Mouse (Mus musculus) liver, postnatal 0 days (tissue): ENCODE measurements around the gene Dexi. TPM values are rescaled to one million over a fixed set of nuclear protein-coding genes. Genes with fewer than 3 reads are reported as not detected.

Source experiments
- ATAC-seq: fragments of 200-750 bp; cut with Nextera tagmentation; 2 replicates; pipeline ENCODE4 v1.8.0; 2017; ENCODE audit warnings: mild to moderate bottlenecking, moderate library complexity
- DNase-seq: peaks from one replicate; pipeline ENCODE4 v3.0.0-alpha.2; 2016
- H3K27ac ChIP-seq: fragments of 300-500 bp; sonication (generic); 2 replicates; pipeline ENCODE4 v1.5.1; 2014; ENCODE audit warnings: antibody characterized with exemption, moderate library complexity, mild to moderate bottlenecking, low read depth
- H3K27me3 ChIP-seq: fragments of 300-500 bp; sonication (generic); 2 replicates; pipeline ENCODE4 v1.6.1; 2014; ENCODE audit warnings: low read length, control low read depth, mixed read lengths; ENCODE audit not compliant: insufficient read depth
- H3K36me3 ChIP-seq: fragments of 300-500 bp; sonication (generic); replicated peaks from 2 replicates; pipeline ENCODE4 v1.6.1; 2014; ENCODE audit warnings: mild to moderate bottlenecking, control low read depth, low read length, moderate library complexity, mixed read lengths; ENCODE audit not compliant: insufficient read depth
- H3K4me1 ChIP-seq: fragments of 300-500 bp; sonication (generic); 2 replicates; pipeline ENCODE4 v1.6.1; 2014; ENCODE audit warnings: antibody characterized with exemption, mild to moderate bottlenecking, control low read depth; ENCODE audit not compliant: insufficient read depth
- H3K4me2 ChIP-seq: fragments of 300-500 bp; sonication (generic); 2 replicates; pipeline ENCODE4 v1.6.1; 2014; ENCODE audit warnings: low read depth, mild to moderate bottlenecking, low read length, moderate library complexity, mixed read lengths
- H3K4me3 ChIP-seq: fragments of 300-500 bp; sonication (generic); 2 replicates; pipeline ENCODE4 v1.5.1; 2014; ENCODE audit warnings: low read depth, low read length
- H3K9ac ChIP-seq: fragments of 300-500 bp; sonication (generic); replicated peaks from 2 replicates; pipeline ENCODE4 v1.6.1; 2014; ENCODE audit warnings: mild to moderate bottlenecking, moderate library complexity
- H3K9me3 ChIP-seq: fragments of 300-500 bp; sonication (generic); 2 replicates; pipeline ENCODE4 v1.6.1; 2016; ENCODE audit warnings: mild to moderate bottlenecking, control low read depth, low read length, mixed read lengths
- CTCF ChIP-seq: sonication (generic); IDR thresholded peaks from 2 replicates; pipeline ENCODE4 v1.5.1; 2016; ENCODE audit warnings: antibody characterized with exemption, low read depth
- EP300 ChIP-seq: IDR thresholded peaks from 2 replicates; pipeline ENCODE4 v1.6.1; 2016; ENCODE audit warnings: antibody characterized with exemption, low read depth, mild to moderate bottlenecking
- WGBS: fragments of 180-500 bp; shearing (Covaris S2); extraction: QIAGEN DNeasy Blood & Tissue Kit; methylation state at CpG from one replicate; pipeline ENCODE4 v1.1.7; 2014; ENCODE audit not compliant: insufficient replicate concordance; 5-methylcytosine and 5-hydroxymethylcytosine counted together
- polyA plus RNA-seq: library from polyadenylated mRNA; unstranded; fragments of >200 nt; fragmentation: Nextera tagmentation; extraction: Ambion mirVana; gene quantifications from 2 replicates; pipeline ENCODE4 v1.2.1, GENCODE M21; 2015

Dexi gene
- polyA plus RNA-seq, 1 experiment from 2014 or later = 2.8 TPM

DNA sequence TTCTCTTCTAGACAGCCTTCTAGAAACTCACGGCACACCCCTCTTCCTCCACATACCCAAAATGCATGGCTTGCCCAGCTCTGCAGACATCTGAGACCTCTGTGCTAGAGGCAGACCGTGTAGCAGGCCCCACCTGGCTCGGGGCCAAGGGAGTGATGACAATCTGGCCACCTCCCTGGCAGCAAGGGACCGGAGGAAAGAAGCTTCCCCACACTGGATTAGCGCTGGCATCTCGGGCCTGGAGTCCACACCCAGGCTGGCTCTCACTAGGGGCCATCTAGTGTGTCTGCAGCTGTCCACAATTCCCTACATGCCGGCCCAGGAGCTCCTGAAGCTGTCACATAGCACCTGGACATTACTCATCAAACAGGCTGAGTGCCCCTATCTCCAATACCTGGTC, 8.3 kb downstream of the Dexi start:
- H3K36me3 ChIP-seq = peaks cover 2% of the 10 kb centered on the region
- no peaks in the 10 kb centered on the region for H3K4me1 ChIP-seq
- no peak for TF ChIP-seq EP300
- no peak for TF ChIP-seq CTCF
- H3K9me3 ChIP-seq = no peaks in the 10 kb centered on the region
- no peak overlapping the region for H3K27ac ChIP-seq
- H3K4me2 ChIP-seq = no peak overlapping the region
- H3K27me3 ChIP-seq = no peaks in the 10 kb centered on the region
- no peak for DNase-seq
- 74% methylated on average over 7 of the region's 7 CpGs for WGBS
- H3K4me3 ChIP-seq = no peak overlapping the region
- no peak for ATAC-seq
- H3K9ac ChIP-seq = no peak overlapping the region

GRCm38 (mm10) chr16:10533781-10534180, 9.1 kb downstream of the Dexi start:
- Histone ChIP-seq H3K4me2 (no peak overlapping the region), H3K27me3 (no peaks in the 10 kb centered on the region), H3K4me3 (no peak overlapping the region), H3K27ac (no peak overlapping the region), H3K4me1 (no peaks in the 10 kb centered on the region), H3K36me3 (peaks cover 3% of the 10 kb centered on the region), H3K9me3 (no peaks in the 10 kb centered on the region), H3K9ac (no peak overlapping the region)
- ATAC-seq = no peak
- TF ChIP-seq CTCF = no peak
- no peak for TF ChIP-seq EP300
- WGBS = 75% methylated on average over 4 of the region's 4 CpGs
- no peak for DNase-seq

DNA sequence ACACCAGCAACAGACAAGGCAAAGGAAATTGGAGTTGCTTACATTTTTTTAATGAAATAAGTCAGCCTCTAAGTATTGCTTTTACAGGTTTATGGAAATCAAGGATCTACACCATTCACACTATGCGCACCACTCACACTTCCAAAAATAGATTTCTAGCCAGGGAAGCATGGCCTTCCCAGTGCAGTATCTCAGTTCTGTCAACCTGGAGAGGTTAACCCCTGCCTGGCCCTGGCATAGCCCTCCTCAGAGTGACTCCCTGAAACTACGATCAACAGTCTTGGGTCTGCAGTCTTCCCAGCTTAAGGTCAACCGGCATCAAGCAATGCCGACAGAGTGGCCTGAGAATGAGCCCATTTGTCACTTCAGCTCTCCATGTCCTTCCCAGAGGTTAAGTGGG, 12.7 kb downstream of the Dexi start:
- Histone ChIP-seq H3K4me2 (no peak overlapping the region), H3K27me3 (no peaks in the 10 kb centered on the region), H3K27ac (no peak overlapping the region), H3K36me3 (peaks cover 3% of the 10 kb centered on the region), H3K9ac (no peak overlapping the region), H3K9me3 (no peaks in the 10 kb centered on the region), H3K4me1 (peaks cover 3% of the 10 kb centered on the region), H3K4me3 (no peak overlapping the region)
- 89% methylated on average over 4 of the region's 4 CpGs for WGBS
- TF ChIP-seq EP300 (no peak), CTCF (no peak)
- no peak for ATAC-seq
- DNase-seq = no peak

DNA sequence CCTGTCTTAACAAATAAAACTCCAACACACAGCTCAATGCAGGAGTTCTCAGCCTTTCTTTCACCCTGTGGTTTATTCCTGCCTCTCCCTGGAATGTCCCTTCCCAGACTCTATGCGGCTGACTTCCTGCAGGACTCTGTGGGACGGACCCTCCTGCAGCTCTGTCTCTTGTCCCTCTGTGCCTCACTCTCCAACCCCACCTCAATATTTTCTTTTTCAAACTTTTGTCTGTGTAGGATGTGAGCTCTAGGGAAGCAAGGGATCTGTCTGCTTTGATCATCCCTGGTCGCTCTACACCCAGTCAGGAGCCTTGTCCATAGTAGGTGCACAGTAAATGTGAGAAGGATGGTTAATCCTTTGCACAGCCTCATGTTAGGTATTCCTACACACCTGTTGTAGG, 14.5 kb downstream of the Dexi start:
- no peak overlapping the region for H3K27ac ChIP-seq
- peaks cover 3% of the 10 kb centered on the region for H3K36me3 ChIP-seq
- H3K4me2 ChIP-seq = no peak overlapping the region
- no peak for TF ChIP-seq CTCF
- no peak for TF ChIP-seq EP300
- H3K4me1 ChIP-seq = peaks cover 5% of the 10 kb centered on the region
- 85% methylated on average over 3 of the region's 3 CpGs for WGBS
- no peaks in the 10 kb centered on the region for H3K9me3 ChIP-seq
- no peaks in the 10 kb centered on the region for H3K27me3 ChIP-seq
- no peak for DNase-seq
- H3K9ac ChIP-seq = no peak overlapping the region
- no peak for ATAC-seq
- H3K4me3 ChIP-seq = no peak overlapping the region

DNA sequence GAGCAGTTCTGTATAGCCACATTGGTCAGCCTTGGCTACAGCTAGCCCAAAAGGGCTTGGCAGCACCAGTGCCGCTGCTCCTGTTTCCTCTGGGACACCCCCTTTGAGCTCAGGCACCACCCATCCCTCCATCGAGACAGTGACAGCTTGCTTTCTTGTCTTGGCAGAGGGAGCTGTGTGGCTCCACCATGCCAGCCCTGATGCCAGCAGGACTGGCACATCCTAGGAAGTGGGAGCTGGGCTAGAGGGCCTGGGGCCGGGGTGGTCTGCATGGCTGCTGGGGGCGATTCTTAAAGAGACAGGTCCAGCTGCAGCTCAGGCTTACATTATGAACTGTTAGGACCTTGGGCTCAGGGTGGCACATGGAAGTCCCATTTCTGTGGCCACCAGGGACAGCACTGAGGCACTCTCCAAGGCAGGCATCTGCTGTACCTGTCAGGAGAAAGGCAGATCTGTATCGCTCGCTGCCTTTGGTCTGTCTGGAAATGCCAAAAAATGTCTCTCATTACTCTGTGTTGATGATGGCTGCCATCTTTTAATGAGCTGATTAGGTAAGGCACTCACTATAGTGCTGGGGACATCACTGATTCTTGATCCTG, 15.7 kb downstream of the Dexi start:
- WGBS = 78% methylated on average over 6 of the region's 6 CpGs
- Histone ChIP-seq H3K9me3 (no peaks in the 10 kb centered on the region), H3K9ac (no peak overlapping the region), H3K4me1 (peaks cover 5% of the 10 kb centered on the region), H3K36me3 (peaks cover 3% of the 10 kb centered on the region), H3K4me2 (no peak overlapping the region), H3K27me3 (no peaks in the 10 kb centered on the region), H3K27ac (no peak overlapping the region), H3K4me3 (no peak overlapping the region)
- TF ChIP-seq EP300 (no peak), CTCF (peak; percentile 19; the same call in 1 of the 2 replicates)
- DNase-seq = no peak
- ATAC-seq = no peak

DNA sequence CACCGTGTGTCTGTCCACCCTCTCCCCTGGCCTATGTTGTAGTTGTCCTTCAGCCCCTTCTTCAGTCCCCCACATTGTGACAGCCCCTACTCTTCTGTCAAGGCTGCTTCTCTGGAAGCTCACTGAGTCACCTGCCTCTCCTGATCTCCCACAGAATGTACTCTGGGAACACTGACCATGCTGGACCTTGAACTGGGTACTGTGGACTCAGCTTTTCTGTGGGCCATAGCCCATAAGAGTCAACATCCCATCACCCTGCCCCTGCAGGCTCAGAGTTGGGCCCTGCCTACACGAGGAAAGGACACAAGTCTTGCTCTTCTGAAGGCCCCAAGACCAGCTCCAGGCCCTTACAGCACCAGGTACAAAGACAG, 17.3 kb downstream of the Dexi start:
- no peak for TF ChIP-seq CTCF
- TF ChIP-seq EP300 = no peak
- peaks cover 5% of the 10 kb centered on the region for H3K4me1 ChIP-seq
- peaks cover 3% of the 10 kb centered on the region for H3K36me3 ChIP-seq
- no peak overlapping the region for H3K4me3 ChIP-seq
- DNase-seq (no peak), ATAC-seq (peak; percentile 63)
- H3K4me2 ChIP-seq = no peak overlapping the region
- no peaks in the 10 kb centered on the region for H3K9me3 ChIP-seq
- no peaks in the 10 kb centered on the region for H3K27me3 ChIP-seq
- 55% methylated on average over 2 of the region's 2 CpGs for WGBS
- no peak overlapping the region for H3K9ac ChIP-seq
- H3K27ac ChIP-seq = no peak overlapping the region
